In the genomic region with DNA sequence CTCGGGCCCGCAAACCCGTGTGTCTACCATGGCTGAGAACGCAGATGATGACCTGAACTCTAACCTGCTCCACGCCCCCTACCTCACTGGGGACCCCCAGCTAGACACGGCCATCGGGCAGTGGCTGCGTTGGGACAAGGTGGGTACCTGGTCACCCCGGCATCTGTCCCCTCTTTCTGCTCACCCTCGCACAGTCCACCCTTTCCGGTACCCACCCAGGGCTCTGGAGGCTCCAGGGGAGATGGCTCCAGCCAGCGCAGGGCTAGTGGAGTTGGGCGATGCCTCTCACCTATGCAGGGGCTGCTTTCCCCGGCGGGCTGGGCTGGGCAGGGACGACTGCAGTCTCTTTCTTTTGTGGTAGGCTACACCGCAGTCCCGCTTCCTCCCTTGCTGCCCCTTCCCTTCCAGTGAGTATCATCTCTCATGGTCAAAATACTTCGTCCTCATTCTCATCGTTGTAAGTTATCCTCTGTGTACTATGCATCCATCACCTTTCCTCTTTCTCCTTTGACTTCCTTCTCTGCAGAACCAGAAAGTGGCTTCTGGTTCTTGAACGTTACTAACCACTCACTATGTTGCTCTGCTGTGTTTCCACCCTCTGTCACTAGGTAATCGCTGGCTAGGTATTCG, we compare ENCODE assay signal across 8 mouse cellular contexts. TPM values are rescaled to one million over a fixed set of nuclear protein-coding genes. Genes with fewer than 3 reads are reported as not detected.
A peak's percentile ranks its signal among the peaks of the same experiment; 100 is the strongest.
DNase-seq lines count a peak whose midpoint lies in the region; ATAC-seq and TF ChIP-seq lines count a peak whose summit lies in the region.

No protein-coding gene starts in this region.

- peak overlapping the region; percentile 89 for H3K27ac ChIP-seq in heart, embryonic 13.5 days (replicated peaks)
- H3K27ac ChIP-seq in bone marrow macrophage, adult 2 months (ENCODE audit: insufficient read depth, low read depth, low read length), result peak overlapping the region; percentile 53
- H3K27ac ChIP-seq in forebrain, embryonic 15.5 days (replicated peaks), result peak overlapping the region; percentile 93
- peak overlapping the region; percentile 88 for H3K27ac ChIP-seq in limb, embryonic 12.5 days

- no peaks in the 10 kb centered on the region for H3K9me3 ChIP-seq in heart, embryonic 13.5 days
- no peaks in the 10 kb centered on the region for H3K9me3 ChIP-seq in forebrain, embryonic 15.5 days
- no peaks in the 10 kb centered on the region for H3K9me3 ChIP-seq in limb, embryonic 12.5 days

- H3K4me2 ChIP-seq in heart, embryonic 13.5 days, result peak overlapping the region; percentile 100
- peak overlapping the region; percentile 91 for H3K4me2 ChIP-seq in forebrain, embryonic 15.5 days (replicated peaks)
- peak overlapping the region; percentile 97 for H3K4me2 ChIP-seq in limb, embryonic 12.5 days

- WGBS in heart, embryonic 13.5 days, result 2% methylated on average over 23 of the region's 23 CpGs
- WGBS in forebrain, embryonic 15.5 days, result 1% methylated on average over 23 of the region's 23 CpGs
- under 1% methylated on average over 23 of the region's 23 CpGs for WGBS in limb, embryonic 12.5 days

- peak overlapping the region; percentile 89 for H3K9ac ChIP-seq in heart, embryonic 13.5 days
- peak overlapping the region; percentile 91 for H3K9ac ChIP-seq in forebrain, embryonic 15.5 days (replicated peaks)
- H3K9ac ChIP-seq in limb, embryonic 12.5 days (replicated peaks), result peak overlapping the region; percentile 75

- peaks cover 8% of the 10 kb centered on the region for H3K4me1 ChIP-seq in heart, embryonic 13.5 days
- peaks cover 14% of the 10 kb centered on the region for H3K4me1 ChIP-seq in bone marrow macrophage, adult 2 months (ENCODE audit: control insufficient read depth, insufficient read depth, low read length)
- peaks cover 20% of the 10 kb centered on the region for H3K4me1 ChIP-seq in forebrain, embryonic 15.5 days
- H3K4me1 ChIP-seq in limb, embryonic 12.5 days (replicated peaks), result peaks cover 6% of the 10 kb centered on the region

- no peaks in the 10 kb centered on the region for H3K36me3 ChIP-seq in heart, embryonic 13.5 days
- H3K36me3 ChIP-seq in forebrain, embryonic 15.5 days, result no peaks in the 10 kb centered on the region
- H3K36me3 ChIP-seq in limb, embryonic 12.5 days, result no peaks in the 10 kb centered on the region

- peak; percentile 53; the same call in 1 of the 2 replicates for ATAC-seq in heart, embryonic 13.5 days (ENCODE audit: extremely low read depth, insufficient number of reproducible peaks, low FRiP score, low TSS enrichment)
- peak; percentile 19 for ATAC-seq in CD4-positive, CD25-positive, alpha-beta regulatory T cell, adult 4 months
- peak; percentile 66 for ATAC-seq in forebrain, embryonic 15.5 days (replicated peaks)
- ATAC-seq in limb, embryonic 12.5 days (ENCODE audit: insufficient number of reproducible peaks, insufficient read depth, low FRiP score, low TSS enrichment, low read depth), result peak; percentile 49
- ATAC-seq in monocyte, adult 5-6 weeks (replicated peaks; ENCODE audit: insufficient number of reproducible peaks, low FRiP score, low TSS enrichment, poor library complexity, severe bottlenecking), result peak; percentile 37; the same call in 1 of the 2 replicates

- peak overlapping the region; percentile 85 for H3K4me3 ChIP-seq in heart, embryonic 13.5 days
- H3K4me3 ChIP-seq in bone marrow macrophage, adult 2 months (ENCODE audit: insufficient read depth, low read length), result peak overlapping the region; percentile 76
- H3K4me3 ChIP-seq in forebrain, embryonic 15.5 days, result peak overlapping the region; percentile 94
- H3K4me3 ChIP-seq in limb, embryonic 12.5 days (replicated peaks), result peak overlapping the region; percentile 84

- no peak for TF ChIP-seq POLR2A in bone marrow macrophage, adult 2 months (IDR thresholded peaks at IDR 0.05; ENCODE audit: borderline replicate concordance, low read depth, low read length)

- TF ChIP-seq CTCF in bone marrow macrophage, adult 2 months (IDR thresholded peaks at IDR 0.05; ENCODE audit: low read depth, low read length), result no peak

- no peak for DNase-seq in heart, adult 18-20 months
- DNase-seq in thymus, postnatal 4 days, result peak; percentile 65

- 0 out of 2 replicates have a peak, but pooled peaks cover 4% of the 10 kb centered on the region for H3K27me3 ChIP-seq in heart, embryonic 13.5 days (replicated peaks)
- no peaks in the 10 kb centered on the region for H3K27me3 ChIP-seq in forebrain, embryonic 15.5 days
- no peaks in the 10 kb centered on the region for H3K27me3 ChIP-seq in limb, embryonic 12.5 days

RNA-seq across cellular contexts. Expression of a gene that starts 0.8 kb away (rescaled TPM):
- polyA plus RNA-seq in heart, embryonic 13.5 days (2015; fragmentation: Nextera tagmentation; extraction: Ambion mirVana), result 1.7 and 2.1 TPM in 2 replicates
- 1 to 10 TPM; 6.3 to 7.0 TPM for total RNA-seq in heart, adult 18-20 months (2021)
- 1 to 10 TPM; 4.9 to 5.1 TPM for polyA plus RNA-seq in CD4-positive, CD25-positive, alpha-beta regulatory T cell, adult 4 months (2017; shearing (Covaris generic))
- polyA plus RNA-seq in bone marrow macrophage, adult 2 months (2012; ENCODE audit: insufficient read depth, insufficient read length, missing spikeins), result 14.1 and 14.4 TPM in 2 replicates
- 13.5 and 14.5 TPM in 2 replicates for polyA plus RNA-seq in forebrain, embryonic 15.5 days (2015; fragmentation: Nextera tagmentation; extraction: Ambion mirVana)
- polyA plus RNA-seq in limb, embryonic 12.5 days (2016; fragmentation: Nextera tagmentation; extraction: Ambion mirVana), result 3.8 and 4.2 TPM in 2 replicates
- 6.1 to 23.8 TPM (median 10.6 TPM) in 3 replicates for total RNA-seq in monocyte, adult 5-6 weeks (2017)

RNA-seq across cellular contexts. Expression of a gene that starts 51.7 kb away (rescaled TPM):
- polyA plus RNA-seq in heart, embryonic 13.5 days (2015; fragmentation: Nextera tagmentation; extraction: Ambion mirVana), result 11.0 and 14.0 TPM in 2 replicates
- under 1 TPM; 0.59 to 0.99 TPM for total RNA-seq in heart, adult 18-20 months (2021)
- not detected for polyA plus RNA-seq in CD4-positive, CD25-positive, alpha-beta regulatory T cell, adult 4 months (2017; shearing (Covaris generic))
- polyA plus RNA-seq in bone marrow macrophage, adult 2 months (2012; ENCODE audit: insufficient read depth, insufficient read length, missing spikeins), result 1.7 and 5.0 TPM in 2 replicates
- 0.66 and 1.0 TPM in 2 replicates for polyA plus RNA-seq in forebrain, embryonic 15.5 days (2015; fragmentation: Nextera tagmentation; extraction: Ambion mirVana)
- polyA plus RNA-seq in limb, embryonic 12.5 days (2016; fragmentation: Nextera tagmentation; extraction: Ambion mirVana), result 17.1 and 22.3 TPM in 2 replicates
- total RNA-seq in monocyte, adult 5-6 weeks (2017), result 0.43 to 1.1 TPM (median 0.87 TPM) in 3 replicates

RNA-seq across cellular contexts. Expression of a gene that starts 57.3 kb away (rescaled TPM):
- polyA plus RNA-seq in heart, embryonic 13.5 days (2015; fragmentation: Nextera tagmentation; extraction: Ambion mirVana), result 11.0 and 11.6 TPM in 2 replicates
- total RNA-seq in heart, adult 18-20 months (2021), result under 1 TPM; 0.31 to 0.55 TPM
- polyA plus RNA-seq in CD4-positive, CD25-positive, alpha-beta regulatory T cell, adult 4 months (2017; shearing (Covaris generic)), result not detected
- 0.29 TPM in 1 of 2 replicates, not detected in the other for polyA plus RNA-seq in bone marrow macrophage, adult 2 months (2012; ENCODE audit: insufficient read depth, insufficient read length, missing spikeins)
- polyA plus RNA-seq in forebrain, embryonic 15.5 days (2015; fragmentation: Nextera tagmentation; extraction: Ambion mirVana), result 2.4 and 2.7 TPM in 2 replicates
- polyA plus RNA-seq in limb, embryonic 12.5 days (2016; fragmentation: Nextera tagmentation; extraction: Ambion mirVana), result 6.7 and 11.1 TPM in 2 replicates
- total RNA-seq in monocyte, adult 5-6 weeks (2017), result not detected in 3 replicates
